Mouse (Mus musculus) liver, embryonic 11.5 days (tissue): ENCODE results near the gene Hcn3. TPM values are rescaled to one million over a fixed set of nuclear protein-coding genes. Genes with fewer than 3 reads are reported as not detected.
A peak's percentile ranks its signal among the peaks of the same experiment; 100 is the strongest.

ENCODE experiments used
- ATAC-seq: fragments of 200-750 bp; cut with Nextera tagmentation; replicated peaks from 2 replicates; pipeline ENCODE4 v1.8.0; 2017; ENCODE audit warnings: moderate number of reproducible peaks, mild to moderate bottlenecking, moderate TSS enrichment, moderate library complexity; ENCODE audit not compliant: low FRiP score
- DNase-seq: peaks from one replicate; pipeline ENCODE4 v3.0.0-alpha.2; 2017; ENCODE audit warnings: low spot score
- H3K27ac ChIP-seq: fragments of 300-500 bp; sonication (generic); 2 replicates; pipeline ENCODE4 v1.5.1; 2014; ENCODE audit warnings: mild to moderate bottlenecking, low read depth, low read length, control low read depth
- H3K27me3 ChIP-seq: fragments of 300-500 bp; sonication (generic); replicated peaks from 2 replicates; pipeline ENCODE4 v1.6.1; 2014; ENCODE audit warnings: low read length, mixed read lengths; ENCODE audit not compliant: control insufficient read depth, insufficient read depth
- H3K36me3 ChIP-seq: fragments of 300-500 bp; sonication (generic); 2 replicates; pipeline ENCODE4 v1.6.1; 2014; ENCODE audit warnings: mild to moderate bottlenecking, low read length, moderate library complexity, mixed read lengths; ENCODE audit not compliant: control insufficient read depth, insufficient read depth
- H3K4me1 ChIP-seq: fragments of 300-500 bp; sonication (generic); replicated peaks from 2 replicates; pipeline ENCODE4 v1.6.1; 2014; ENCODE audit warnings: low read length, mixed read lengths; ENCODE audit not compliant: control insufficient read depth, insufficient read depth
- H3K4me2 ChIP-seq: fragments of 300-500 bp; sonication (generic); 2 replicates; pipeline ENCODE4 v1.6.1; 2014; ENCODE audit warnings: mild to moderate bottlenecking, control low read depth, moderate library complexity
- H3K4me3 ChIP-seq: fragments of 300-500 bp; sonication (generic); 2 replicates; pipeline ENCODE4 v1.5.1; 2014; ENCODE audit warnings: low read depth, low read length, control low read depth
- H3K9ac ChIP-seq: fragments of 300-500 bp; sonication (generic); 2 replicates; pipeline ENCODE4 v1.6.1; 2014; ENCODE audit warnings: low read depth, low read length, control low read depth
- H3K9me3 ChIP-seq: fragments of 300-500 bp; sonication (generic); 2 replicates; pipeline ENCODE4 v1.6.1; 2016; ENCODE audit warnings: low read length, inconsistent platforms, mixed read lengths; ENCODE audit not compliant: control insufficient read depth
- WGBS: fragments of 180-500 bp; shearing (Covaris S2); extraction: QIAGEN DNeasy Blood & Tissue Kit; methylation state at CpG from one replicate; pipeline ENCODE4 v1.1.7; 2014; 5-methylcytosine and 5-hydroxymethylcytosine counted together
- polyA plus RNA-seq: library from polyadenylated mRNA; unstranded; fragments of >200 nt; fragmentation: Nextera tagmentation; extraction: Ambion mirVana; gene quantifications from 2 replicates; pipeline ENCODE4 v1.2.1, GENCODE M21; 2014

Hcn3 gene
- polyA plus RNA-seq, 1 experiment from 2014 or later = 1.6 TPM

GRCm38 (mm10) chr3:89102495-89103290 is 57.3 kb downstream of the Hcn3 start:
- Histone ChIP-seq H3K9me3 (no peaks in the 10 kb centered on the region), H3K27me3 (no peaks in the 10 kb centered on the region), H3K9ac (peak overlapping the region; percentile 57), H3K27ac (peak overlapping the region; percentile 78), H3K4me3 (peak overlapping the region; percentile 72), H3K4me2 (peak overlapping the region; percentile 94), H3K4me1 (peaks cover 18% of the 10 kb centered on the region), H3K36me3 (peaks cover 14% of the 10 kb centered on the region; the same call in 1 of the 2 replicates)
- ATAC-seq (no peak), DNase-seq (no peak)
- WGBS = 56% methylated on average over 12 of the region's 12 CpGs

DNA sequence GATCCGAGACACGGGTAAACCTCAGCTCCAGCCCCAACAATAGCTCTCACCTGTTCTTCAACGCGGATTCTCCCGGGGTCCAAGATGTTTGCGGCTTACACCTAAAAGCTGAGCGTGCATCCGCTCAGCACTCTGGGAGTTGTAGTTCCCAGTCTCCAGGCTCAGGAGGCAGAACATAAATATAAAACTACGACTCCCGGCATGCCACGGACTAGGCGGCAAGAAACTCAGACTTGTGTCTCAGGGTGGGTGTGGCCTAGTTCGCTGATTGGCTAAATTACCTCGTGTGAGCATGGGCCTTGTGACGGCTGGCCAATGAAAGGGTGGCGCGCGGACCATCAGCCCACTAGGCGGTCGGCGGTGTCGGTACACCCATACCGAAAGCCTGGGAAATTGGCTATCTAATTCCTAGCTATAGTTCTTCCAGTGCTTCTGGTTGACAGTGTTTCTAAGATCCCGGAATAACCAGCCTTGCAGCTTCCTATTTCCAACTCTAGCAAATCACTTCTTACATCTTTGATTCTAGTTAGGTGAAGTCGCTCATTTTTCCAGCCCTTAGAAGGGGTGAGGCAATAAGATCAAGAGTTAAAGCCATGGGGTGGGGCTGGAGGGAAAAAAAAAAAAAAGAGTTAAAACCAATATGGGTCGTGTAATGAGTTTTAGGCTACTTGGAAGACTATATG is 58.0 kb downstream of the Hcn3 start, which contains the start of gene Fdps:
TSS of gene Fdps (minus strand) at position 148 of the 683 bp plus-strand sequence.
- ATAC-seq (peak; percentile 99), DNase-seq (peak; percentile 86)
- H3K4me2 ChIP-seq = peak within 1 kb of the TSS; percentile 94
- WGBS = under 1% methylated on average over 26 of the region's 26 CpGs
- H3K27me3 ChIP-seq = no peaks in the 10 kb centered on the region
- peak within 1 kb of the TSS; percentile 72 for H3K4me3 ChIP-seq
- H3K9ac ChIP-seq = peak within 1 kb of the TSS; percentile 80
- no peaks in the 10 kb centered on the region for H3K9me3 ChIP-seq
- peaks cover 18% of the 10 kb centered on the region for H3K4me1 ChIP-seq
- peaks cover 18% of the 10 kb centered on the region; the same call in 1 of the 2 replicates for H3K36me3 ChIP-seq
- peak within 1 kb of the TSS; percentile 78 for H3K27ac ChIP-seq

- H3K27ac ChIP-seq = peak overlapping the region; percentile 69
- H3K27me3 ChIP-seq = no peaks in the 10 kb centered on the region
- under 1% methylated on average over 19 of the region's 19 CpGs for WGBS
- H3K36me3 ChIP-seq = peaks cover 22% of the 10 kb centered on the region; the same call in 1 of the 2 replicates
- peak overlapping the region; percentile 72 for H3K4me3 ChIP-seq
- ATAC-seq = peak; percentile 34
- H3K9ac ChIP-seq = peak overlapping the region; percentile 80
- H3K4me1 ChIP-seq = peaks cover 18% of the 10 kb centered on the region
- no peak for DNase-seq
- H3K9me3 ChIP-seq = no peaks in the 10 kb centered on the region
- H3K4me2 ChIP-seq = peak overlapping the region; percentile 94
These were observed 58.6 kb downstream of the Hcn3 start for GRCm38 (mm10) chr3:89101459-89101811.

DNA sequence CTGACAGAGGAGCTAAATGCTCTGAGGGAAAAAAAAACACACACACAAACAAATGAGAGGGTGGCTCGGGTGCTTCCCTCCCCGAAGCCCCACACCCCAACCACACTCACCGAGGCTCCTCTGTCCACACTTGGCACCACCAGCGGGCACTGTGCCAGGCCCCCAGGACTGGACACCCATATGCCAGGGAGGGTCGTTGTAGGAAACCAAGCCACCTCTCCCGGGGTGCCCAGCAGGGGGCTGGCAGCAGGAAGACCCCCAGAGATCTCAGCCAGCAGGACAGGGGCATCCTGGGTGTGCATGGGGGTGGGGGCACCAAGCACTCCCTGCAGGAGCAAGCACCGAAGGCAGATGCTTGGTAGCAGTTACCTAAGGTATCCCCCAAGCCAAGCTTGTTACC is 59.2 kb downstream of the Hcn3 start, which contains the start of gene Gm43738:
TSS of gene Gm43738 (minus strand) at position 289 of the 400 bp plus-strand sequence.
- no peak for ATAC-seq
- peaks cover 18% of the 10 kb centered on the region for H3K4me1 ChIP-seq
- no peak for DNase-seq

More for the DNA sequence above, 59.2 kb downstream of the Hcn3 start, which contains the start of gene Gm43738:
- peak within 1 kb of the TSS; percentile 72 for H3K4me3 ChIP-seq
- H3K9ac ChIP-seq = peak within 1 kb of the TSS; percentile 80
- H3K36me3 ChIP-seq = peaks cover 26% of the 10 kb centered on the region; the same call in 1 of the 2 replicates
- peak within 1 kb of the TSS; percentile 78 for H3K27ac ChIP-seq
- 47% methylated on average over 7 of the region's 7 CpGs for WGBS
- H3K4me2 ChIP-seq = peak within 1 kb of the TSS; percentile 94
- H3K27me3 ChIP-seq = no peaks in the 10 kb centered on the region
- H3K9me3 ChIP-seq = no peaks in the 10 kb centered on the region

Other genes starting within 250 kb of the Hcn3 start
- gene Msto1, start 246.2 kb downstream of the Hcn3 start, polyA plus RNA-seq = 49.1 and 51.5 TPM in 2 replicates
- gene Ash1l, start 209.6 kb downstream of the Hcn3 start, polyA plus RNA-seq = 11.1 and 13.4 TPM in 2 replicates
- 205 and 214 TPM in 2 replicates for gene Dap3, start 209.0 kb downstream of the Hcn3 start, polyA plus RNA-seq
- 11.3 and 11.7 TPM in 2 replicates for gene Rusc1, start 66.9 kb downstream of the Hcn3 start, polyA plus RNA-seq
- 0.14 TPM in 1 of 2 replicates, not detected in the other for gene Gm43738, start 59.1 kb downstream of the Hcn3 start, polyA plus RNA-seq
- gene Fdps, start 58.2 kb downstream of the Hcn3 start, polyA plus RNA-seq = 284 and 300 TPM in 2 replicates
- 117 and 144 TPM in 2 replicates for gene Pklr, start 24.1 kb downstream of the Hcn3 start, polyA plus RNA-seq
- 18.8 and 22.8 TPM in 2 replicates for gene Clk2, start 4.6 kb upstream of the Hcn3 start, polyA plus RNA-seq
- 110 and 116 TPM in 2 replicates for gene Scamp3, start 17.3 kb upstream of the Hcn3 start, polyA plus RNA-seq
- 12.7 and 13.5 TPM in 2 replicates for gene Fam189b, start 22.9 kb upstream of the Hcn3 start, polyA plus RNA-seq
- 38.5 and 42.1 TPM in 2 replicates for gene Gba, start 42.7 kb upstream of the Hcn3 start, polyA plus RNA-seq
- 3.2 and 5.9 TPM in 2 replicates for gene Thbs3, start 55.0 kb upstream of the Hcn3 start, polyA plus RNA-seq
- 219 and 241 TPM in 2 replicates for gene Mtx1, start 66.9 kb upstream of the Hcn3 start, polyA plus RNA-seq
- 0.30 and 0.62 TPM in 2 replicates for gene Muc1, start 68.9 kb upstream of the Hcn3 start, polyA plus RNA-seq
- gene Krtcap2, start 85.8 kb upstream of the Hcn3 start, polyA plus RNA-seq = 246 and 251 TPM in 2 replicates
- gene Trim46, start 86.1 kb upstream of the Hcn3 start, polyA plus RNA-seq = 0.97 and 1.7 TPM in 2 replicates
- gene Dpm3, start 99.2 kb upstream of the Hcn3 start, polyA plus RNA-seq = 106 and 118 TPM in 2 replicates
- 25.3 and 31.5 TPM in 2 replicates for gene Slc50a1, start 110.4 kb upstream of the Hcn3 start, polyA plus RNA-seq
- 11.4 and 11.8 TPM in 2 replicates for gene Efna1, start 120.9 kb upstream of the Hcn3 start, polyA plus RNA-seq
- 2.1 and 3.9 TPM in 2 replicates for gene Efna3, start 162.8 kb upstream of the Hcn3 start, polyA plus RNA-seq
- gene Efna4, start 177.8 kb upstream of the Hcn3 start, polyA plus RNA-seq = 6.5 and 6.9 TPM in 2 replicates
- 19.5 and 23.2 TPM in 2 replicates for gene Adam15, start 189.8 kb upstream of the Hcn3 start, polyA plus RNA-seq
- 0.10 TPM in 1 of 2 replicates, not detected in the other for gene Dcst2, start 201.8 kb upstream of the Hcn3 start, polyA plus RNA-seq
- gene Dcst1, start 205.1 kb upstream of the Hcn3 start, polyA plus RNA-seq = not detected in 2 replicates
- 1.5 and 2.1 TPM in 2 replicates for gene Zbtb7b, start 234.6 kb upstream of the Hcn3 start, polyA plus RNA-seq
- not detected in 2 replicates for gene Lenep, start 242.6 kb upstream of the Hcn3 start, polyA plus RNA-seq